Mouse (Mus musculus) forebrain, embryonic 10.5 days (tissue): ENCODE results near the gene Zfp385b. TPM values are rescaled to one million over a fixed set of nuclear protein-coding genes. Genes with fewer than 3 reads are reported as not detected.

Experiments
- DNase-seq: peaks from one replicate; pipeline ENCODE4 v3.0.0-alpha.2; 2017; ENCODE audit warnings: low spot score; ENCODE audit errors: extremely low spot score
- H3K27ac ChIP-seq: fragments of 300-500 bp; sonication (generic); 2 replicates; pipeline ENCODE4 v1.5.1; 2016; ENCODE audit warnings: mild to moderate bottlenecking
- H3K27me3 ChIP-seq: fragments of 300-500 bp; sonication (generic); 2 replicates; pipeline ENCODE4 v1.6.1; 2016; ENCODE audit warnings: mild to moderate bottlenecking; ENCODE audit not compliant: poor library complexity, severe bottlenecking
- H3K36me3 ChIP-seq: fragments of 300-500 bp; sonication (generic); replicated peaks from 2 replicates; pipeline ENCODE4 v1.6.1; 2016; ENCODE audit warnings: mild to moderate bottlenecking, moderate library complexity
- H3K4me1 ChIP-seq: fragments of 300-500 bp; sonication (generic); 2 replicates; pipeline ENCODE4 v1.6.1; 2016
- H3K4me3 ChIP-seq: fragments of 300-500 bp; sonication (generic); 2 replicates; pipeline ENCODE4 v1.5.1; 2016; ENCODE audit warnings: mild to moderate bottlenecking, moderate library complexity
- H3K9me3 ChIP-seq: fragments of 300-500 bp; sonication (generic); 2 replicates; pipeline ENCODE4 v1.6.1; 2016; ENCODE audit warnings: mild to moderate bottlenecking, moderate library complexity
- WGBS: fragments of 180-500 bp; shearing (Covaris S2); methylation state at CpG from one replicate; pipeline ENCODE4 v1.1.7; 2016; 5-methylcytosine and 5-hydroxymethylcytosine counted together
- polyA plus RNA-seq: library from polyadenylated mRNA; unstranded; fragments of >200 nt; fragmentation: Nextera tagmentation; extraction: Ambion mirVana; gene quantifications from 2 replicates; pipeline ENCODE4 v1.2.1, GENCODE M21; 2016

Gene Zfp385b
- polyA plus RNA-seq, 1 experiment from 2014 or later = 0.72 TPM

- H3K27me3 ChIP-seq = peaks cover 67% of the 10 kb centered on the region
- H3K4me3 ChIP-seq = no peak overlapping the region
- H3K4me1 ChIP-seq = peaks cover 16% of the 10 kb centered on the region
- WGBS = 90% methylated on average over 8 of the region's 8 CpGs
- no peak overlapping the region for H3K27ac ChIP-seq
- no peaks in the 10 kb centered on the region for H3K36me3 ChIP-seq
- H3K9me3 ChIP-seq = peaks cover 3% of the 10 kb centered on the region; the same call in 1 of the 2 replicates
- DNase-seq = no peak
Measured at GRCm38 (mm10) chr2:77814896-77815295, 4.5 kb downstream of the Zfp385b start.

- Histone ChIP-seq H3K4me3 (no peak overlapping the region), H3K27ac (no peak overlapping the region), H3K9me3 (peaks cover 3% of the 10 kb centered on the region; the same call in 1 of the 2 replicates), H3K4me1 (peaks cover 16% of the 10 kb centered on the region), H3K27me3 (peaks cover 53% of the 10 kb centered on the region), H3K36me3 (no peaks in the 10 kb centered on the region)
- DNase-seq = no peak
- 91% methylated on average over 3 of the region's 3 CpGs for WGBS
Measured at GRCm38 (mm10) chr2:77813029-77813428, 6.4 kb downstream of the Zfp385b start.

- Histone ChIP-seq H3K27ac (no peak overlapping the region), H3K9me3 (peaks cover 3% of the 10 kb centered on the region; the same call in 1 of the 2 replicates), H3K4me3 (no peak overlapping the region), H3K4me1 (peaks cover under 1% of the 10 kb centered on the region), H3K27me3 (peaks cover 30% of the 10 kb centered on the region), H3K36me3 (no peaks in the 10 kb centered on the region)
- DNase-seq = no peak
- 93% methylated on average over 5 of the region's 5 CpGs for WGBS
Measured at GRCm38 (mm10) chr2:77810748-77811147, 8.7 kb downstream of the Zfp385b start.

- Histone ChIP-seq H3K4me3 (no peak overlapping the region), H3K4me1 (no peaks in the 10 kb centered on the region), H3K36me3 (no peaks in the 10 kb centered on the region), H3K9me3 (no peaks in the 10 kb centered on the region), H3K27ac (no peak overlapping the region), H3K27me3 (no peaks in the 10 kb centered on the region)
- no peak for DNase-seq
- WGBS = 92% methylated on average over 7 of the region's 7 CpGs
Measured at GRCm38 (mm10) chr2:77804781-77805180, 14.7 kb downstream of the Zfp385b start.

GRCm38 (mm10) chr2:77802291-77802690 is 17.1 kb downstream of the Zfp385b start:
- Histone ChIP-seq H3K27me3 (no peaks in the 10 kb centered on the region), H3K4me3 (no peak overlapping the region), H3K9me3 (no peaks in the 10 kb centered on the region), H3K36me3 (no peaks in the 10 kb centered on the region), H3K27ac (no peak overlapping the region), H3K4me1 (no peaks in the 10 kb centered on the region)
- 87% methylated on average over 3 of the region's 3 CpGs for WGBS
- no peak for DNase-seq

- DNase-seq = no peak
- Histone ChIP-seq H3K27me3 (no peaks in the 10 kb centered on the region), H3K4me1 (no peaks in the 10 kb centered on the region), H3K9me3 (no peaks in the 10 kb centered on the region), H3K36me3 (no peaks in the 10 kb centered on the region), H3K4me3 (no peak overlapping the region), H3K27ac (no peak overlapping the region)
- WGBS = 95% methylated on average over 4 of the region's 4 CpGs
Measured at GRCm38 (mm10) chr2:77801430-77801829, 18.0 kb downstream of the Zfp385b start.

- Histone ChIP-seq H3K27me3 (no peaks in the 10 kb centered on the region), H3K27ac (no peak overlapping the region), H3K9me3 (no peaks in the 10 kb centered on the region), H3K36me3 (no peaks in the 10 kb centered on the region), H3K4me1 (no peaks in the 10 kb centered on the region), H3K4me3 (no peak overlapping the region)
- DNase-seq = no peak
- WGBS = 86% methylated on average over 5 of the region's 5 CpGs
Measured at GRCm38 (mm10) chr2:77801009-77801408, 18.4 kb downstream of the Zfp385b start.

GRCm38 (mm10) chr2:77797233-77797632 is 22.2 kb downstream of the Zfp385b start:
- no peak overlapping the region for H3K4me3 ChIP-seq
- no peaks in the 10 kb centered on the region for H3K27me3 ChIP-seq
- WGBS = 85% methylated on average over 5 of the region's 5 CpGs
- H3K4me1 ChIP-seq = no peaks in the 10 kb centered on the region
- DNase-seq = no peak
- H3K9me3 ChIP-seq = no peaks in the 10 kb centered on the region
- H3K36me3 ChIP-seq = no peaks in the 10 kb centered on the region
- H3K27ac ChIP-seq = no peak overlapping the region

- 76% methylated on average over 8 of the region's 8 CpGs for WGBS
- no peaks in the 10 kb centered on the region for H3K27me3 ChIP-seq
- H3K4me3 ChIP-seq = no peak overlapping the region
- no peaks in the 10 kb centered on the region for H3K4me1 ChIP-seq
- no peaks in the 10 kb centered on the region for H3K36me3 ChIP-seq
- no peak overlapping the region for H3K27ac ChIP-seq
- DNase-seq = no peak
- no peaks in the 10 kb centered on the region for H3K9me3 ChIP-seq
Measured at GRCm38 (mm10) chr2:77795859-77796552, 23.4 kb downstream of the Zfp385b start.

GRCm38 (mm10) chr2:77790846-77791245 is 28.6 kb downstream of the Zfp385b start:
- Histone ChIP-seq H3K4me3 (no peak overlapping the region), H3K27me3 (no peaks in the 10 kb centered on the region), H3K4me1 (no peaks in the 10 kb centered on the region), H3K9me3 (no peaks in the 10 kb centered on the region), H3K36me3 (no peaks in the 10 kb centered on the region), H3K27ac (no peak overlapping the region)
- no peak for DNase-seq
- WGBS = 86% methylated on average over 4 of the region's 4 CpGs

- no peak overlapping the region for H3K4me3 ChIP-seq
- no peaks in the 10 kb centered on the region for H3K9me3 ChIP-seq
- no peaks in the 10 kb centered on the region for H3K4me1 ChIP-seq
- no peaks in the 10 kb centered on the region for H3K36me3 ChIP-seq
- no peaks in the 10 kb centered on the region for H3K27me3 ChIP-seq
- 87% methylated on average over 9 of the region's 9 CpGs for WGBS
- no peak for DNase-seq
- H3K27ac ChIP-seq = no peak overlapping the region
Measured at GRCm38 (mm10) chr2:77790295-77790694, 29.1 kb downstream of the Zfp385b start.

- Histone ChIP-seq H3K27ac (no peak overlapping the region), H3K9me3 (no peaks in the 10 kb centered on the region), H3K4me1 (peaks cover 22% of the 10 kb centered on the region), H3K4me3 (no peak overlapping the region), H3K27me3 (no peaks in the 10 kb centered on the region), H3K36me3 (no peaks in the 10 kb centered on the region)
- no peak for DNase-seq
- WGBS = 89% methylated on average over 7 of the region's 7 CpGs
Measured at GRCm38 (mm10) chr2:77781390-77781789, 38.0 kb downstream of the Zfp385b start.

GRCm38 (mm10) chr2:77777781-77778180 is 41.7 kb downstream of the Zfp385b start:
- no peak overlapping the region for H3K4me3 ChIP-seq
- H3K9me3 ChIP-seq = no peaks in the 10 kb centered on the region
- WGBS = 33% methylated on average over 6 of the region's 6 CpGs
- peak; percentile 21 for DNase-seq
- H3K36me3 ChIP-seq = no peaks in the 10 kb centered on the region
- peaks cover 34% of the 10 kb centered on the region for H3K4me1 ChIP-seq
- H3K27me3 ChIP-seq = no peaks in the 10 kb centered on the region; the same call in 1 of the 2 replicates
- peak overlapping the region; percentile 56; the same call in 1 of the 2 replicates for H3K27ac ChIP-seq
